Mouse (Mus musculus): ENCODE data around the gene Abhd12b. TPM values are rescaled to one million over a fixed set of nuclear protein-coding genes. Genes with fewer than 3 reads are reported as not detected.

Gene Abhd12b
- polyA plus RNA-seq, 1 experiment from 2014 or later, result not detected

- no peaks in the 10 kb centered on the region for H3K9me3 ChIP-seq (ENCODE audit: control insufficient read depth, low read length)
- DNase-seq (ENCODE audit: low spot score), result peak; percentile 72
- under 1% methylated on average over 97 of the region's 101 CpGs for whole genome bisulfite sequencing
- H3K9ac ChIP-seq (ENCODE audit: low read depth, low read length), result peak overlapping the region; percentile 71
- peaks cover 11% of the 10 kb centered on the region; the same call in 1 of the 2 replicates for H3K27me3 ChIP-seq (replicated peaks; ENCODE audit: control insufficient read depth, insufficient read depth, low read length)
- peak overlapping the region; percentile 93 for H3K4me2 ChIP-seq
- H3K36me3 ChIP-seq (ENCODE audit: control insufficient read depth, insufficient read depth, low read length), result no peaks in the 10 kb centered on the region
- ATAC-seq (replicated peaks; ENCODE audit: low FRiP score), result peak; percentile 90
- H3K4me1 ChIP-seq (replicated peaks; ENCODE audit: control insufficient read depth, insufficient read depth, low read length), result peaks cover 6% of the 10 kb centered on the region
- H3K4me3 ChIP-seq (ENCODE audit: low read depth, low read length), result peak overlapping the region; percentile 67
- peak overlapping the region; percentile 28; the same call in 1 of the 2 replicates for H3K27ac ChIP-seq (ENCODE audit: low read depth, low read length)
Measured at GRCm38 (mm10) chr12:70111367-70112089, 42.4 kb upstream of the Abhd12b start.

- peak overlapping the region; percentile 28; the same call in 1 of the 2 replicates for H3K27ac ChIP-seq (ENCODE audit: low read depth, low read length)
- H3K36me3 ChIP-seq (ENCODE audit: control insufficient read depth, insufficient read depth, low read length), result no peaks in the 10 kb centered on the region
- peak overlapping the region; percentile 67 for H3K4me3 ChIP-seq (ENCODE audit: low read depth, low read length)
- H3K9ac ChIP-seq (ENCODE audit: low read depth, low read length), result peak overlapping the region; percentile 71
- peak overlapping the region; percentile 93 for H3K4me2 ChIP-seq
- ATAC-seq (replicated peaks; ENCODE audit: low FRiP score), result no peak
- peaks cover 6% of the 10 kb centered on the region for H3K4me1 ChIP-seq (replicated peaks; ENCODE audit: control insufficient read depth, insufficient read depth, low read length)
- DNase-seq (ENCODE audit: low spot score), result no peak
- H3K27me3 ChIP-seq (replicated peaks; ENCODE audit: control insufficient read depth, insufficient read depth, low read length), result peaks cover 11% of the 10 kb centered on the region; the same call in 1 of the 2 replicates
- H3K9me3 ChIP-seq (ENCODE audit: control insufficient read depth, low read length), result no peaks in the 10 kb centered on the region
- 8% methylated on average over 15 of the region's 16 CpGs for WGBS
Measured at GRCm38 (mm10) chr12:70112090-70112383, 41.9 kb upstream of the Abhd12b start.

GRCm38 (mm10) chr12:70113351-70113750 lies 40.6 kb upstream of the Abhd12b start, which contains the start of gene Nin:
Nin (minus strand) TSS chr12:70113717.
- no peak within 1 kb of the TSS for H3K4me3 ChIP-seq (ENCODE audit: low read depth, low read length)
- no peaks in the 10 kb centered on the region for H3K36me3 ChIP-seq (ENCODE audit: control insufficient read depth, insufficient read depth, low read length)
- no peak for ATAC-seq (replicated peaks; ENCODE audit: low FRiP score)
- H3K27ac ChIP-seq (ENCODE audit: low read depth, low read length), result no peak within 1 kb of the TSS
- H3K9me3 ChIP-seq (ENCODE audit: control insufficient read depth, low read length), result no peaks in the 10 kb centered on the region
- peaks cover 6% of the 10 kb centered on the region for H3K4me1 ChIP-seq (replicated peaks; ENCODE audit: control insufficient read depth, insufficient read depth, low read length)
- H3K9ac ChIP-seq (ENCODE audit: low read depth, low read length), result no peak within 1 kb of the TSS
- 71% methylated on average over 11 of the region's 11 CpGs for WGBS
- H3K27me3 ChIP-seq (replicated peaks; ENCODE audit: control insufficient read depth, insufficient read depth, low read length), result peaks cover 11% of the 10 kb centered on the region; the same call in 1 of the 2 replicates
- H3K4me2 ChIP-seq, result no peak within 1 kb of the TSS
- DNase-seq (ENCODE audit: low spot score), result no peak

GRCm38 (mm10) chr12:70117146-70117545 lies 36.8 kb upstream of the Abhd12b start:
- Histone ChIP-seq H3K4me1 (replicated peaks; ENCODE audit: control insufficient read depth, insufficient read depth, low read length) (no peaks in the 10 kb centered on the region; the same call in 1 of the 2 replicates), H3K4me2 (no peak overlapping the region), H3K27ac (ENCODE audit: low read depth, low read length) (no peak overlapping the region), H3K27me3 (replicated peaks; ENCODE audit: control insufficient read depth, insufficient read depth, low read length) (peaks cover 5% of the 10 kb centered on the region; the same call in 1 of the 2 replicates), H3K9me3 (ENCODE audit: control insufficient read depth, low read length) (no peaks in the 10 kb centered on the region), H3K36me3 (ENCODE audit: control insufficient read depth, insufficient read depth, low read length) (no peaks in the 10 kb centered on the region), H3K9ac (ENCODE audit: low read depth, low read length) (no peak overlapping the region), H3K4me3 (ENCODE audit: low read depth, low read length) (no peak overlapping the region)
- ATAC-seq (replicated peaks; ENCODE audit: low FRiP score) (no peak), DNase-seq (ENCODE audit: low spot score) (no peak)
- 83% methylated on average over 10 of the region's 10 CpGs for WGBS

- no peaks in the 10 kb centered on the region for H3K36me3 ChIP-seq (ENCODE audit: control insufficient read depth, insufficient read depth, low read length)
- DNase-seq (ENCODE audit: low spot score) (no peak), ATAC-seq (replicated peaks; ENCODE audit: low FRiP score) (no peak)
- no peak overlapping the region for H3K4me2 ChIP-seq
- no peaks in the 10 kb centered on the region for H3K9me3 ChIP-seq (ENCODE audit: control insufficient read depth, low read length)
- H3K9ac ChIP-seq (ENCODE audit: low read depth, low read length), result no peak overlapping the region
- H3K4me3 ChIP-seq (ENCODE audit: low read depth, low read length), result no peak overlapping the region
- WGBS, result 81% methylated on average over 10 of the region's 10 CpGs
- H3K27me3 ChIP-seq (replicated peaks; ENCODE audit: control insufficient read depth, insufficient read depth, low read length), result no peaks in the 10 kb centered on the region
- H3K27ac ChIP-seq (ENCODE audit: low read depth, low read length), result no peak overlapping the region
- H3K4me1 ChIP-seq (replicated peaks; ENCODE audit: control insufficient read depth, insufficient read depth, low read length), result no peaks in the 10 kb centered on the region
Measured at GRCm38 (mm10) chr12:70118721-70119345, 35.1 kb upstream of the Abhd12b start.

GRCm38 (mm10) chr12:70119552-70119951 lies 34.4 kb upstream of the Abhd12b start:
- no peak overlapping the region for H3K4me3 ChIP-seq (ENCODE audit: low read depth, low read length)
- H3K9me3 ChIP-seq (ENCODE audit: control insufficient read depth, low read length), result no peaks in the 10 kb centered on the region
- ATAC-seq (replicated peaks; ENCODE audit: low FRiP score) (no peak), DNase-seq (ENCODE audit: low spot score) (no peak)
- H3K9ac ChIP-seq (ENCODE audit: low read depth, low read length), result no peak overlapping the region
- no peak overlapping the region for H3K4me2 ChIP-seq
- no peaks in the 10 kb centered on the region for H3K36me3 ChIP-seq (ENCODE audit: control insufficient read depth, insufficient read depth, low read length)
- H3K4me1 ChIP-seq (replicated peaks; ENCODE audit: control insufficient read depth, insufficient read depth, low read length), result no peaks in the 10 kb centered on the region
- H3K27ac ChIP-seq (ENCODE audit: low read depth, low read length), result no peak overlapping the region
- H3K27me3 ChIP-seq (replicated peaks; ENCODE audit: control insufficient read depth, insufficient read depth, low read length), result no peaks in the 10 kb centered on the region
- WGBS, result 38% methylated on average over 2 of the region's 2 CpGs

GRCm38 (mm10) chr12:70126626-70127025 lies 27.3 kb upstream of the Abhd12b start:
- ATAC-seq (replicated peaks; ENCODE audit: low FRiP score) (no peak), DNase-seq (ENCODE audit: low spot score) (no peak)
- Histone ChIP-seq H3K27ac (ENCODE audit: low read depth, low read length) (no peak overlapping the region), H3K9ac (ENCODE audit: low read depth, low read length) (no peak overlapping the region), H3K4me3 (ENCODE audit: low read depth, low read length) (no peak overlapping the region), H3K4me2 (no peak overlapping the region), H3K9me3 (ENCODE audit: control insufficient read depth, low read length) (no peaks in the 10 kb centered on the region), H3K36me3 (ENCODE audit: control insufficient read depth, insufficient read depth, low read length) (no peaks in the 10 kb centered on the region), H3K27me3 (replicated peaks; ENCODE audit: control insufficient read depth, insufficient read depth, low read length) (no peaks in the 10 kb centered on the region; the same call in 1 of the 2 replicates), H3K4me1 (replicated peaks; ENCODE audit: control insufficient read depth, insufficient read depth, low read length) (no peaks in the 10 kb centered on the region)
- 86% methylated on average over 4 of the region's 4 CpGs for WGBS

GRCm38 (mm10) chr12:70129105-70129504 lies 24.8 kb upstream of the Abhd12b start:
- Histone ChIP-seq H3K4me3 (ENCODE audit: low read depth, low read length) (no peak overlapping the region), H3K27ac (ENCODE audit: low read depth, low read length) (no peak overlapping the region), H3K4me1 (replicated peaks; ENCODE audit: control insufficient read depth, insufficient read depth, low read length) (no peaks in the 10 kb centered on the region), H3K9ac (ENCODE audit: low read depth, low read length) (no peak overlapping the region), H3K4me2 (no peak overlapping the region), H3K9me3 (ENCODE audit: control insufficient read depth, low read length) (no peaks in the 10 kb centered on the region), H3K27me3 (replicated peaks; ENCODE audit: control insufficient read depth, insufficient read depth, low read length) (no peaks in the 10 kb centered on the region; the same call in 1 of the 2 replicates), H3K36me3 (ENCODE audit: control insufficient read depth, insufficient read depth, low read length) (no peaks in the 10 kb centered on the region)
- no peak; the same call in 1 of the 2 replicates for ATAC-seq (replicated peaks; ENCODE audit: low FRiP score)
- 44% methylated on average over 5 of the region's 5 CpGs for WGBS
- DNase-seq (ENCODE audit: low spot score), result no peak
